Mouse (Mus musculus): ENCODE data around the gene Adamts9.

The Adamts9 gene

DNA sequence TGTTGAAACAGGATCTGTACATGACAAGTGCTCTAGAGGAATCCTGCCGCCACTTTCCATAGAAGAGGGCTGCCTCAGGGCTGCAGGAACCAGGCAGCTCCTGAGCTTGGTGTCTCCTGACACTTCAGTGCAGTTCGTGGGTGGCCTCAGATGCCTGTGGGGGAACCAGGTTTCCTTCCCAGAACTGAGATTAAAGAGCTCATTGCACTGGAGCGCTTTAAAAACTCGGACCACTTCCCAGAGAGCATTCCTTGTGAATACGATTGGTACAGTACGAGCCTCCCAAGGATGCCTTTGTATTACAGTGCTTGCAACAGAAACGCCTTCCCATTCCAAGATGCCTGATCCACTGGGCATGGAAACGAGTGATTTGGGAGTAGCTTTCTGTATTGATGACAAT, 18.8 kb downstream of the Adamts9 start:
- DNase-seq (ENCODE audit: low read depth, low spot score), result no peak

GRCm38 (mm10) chr6:92921843-92922242, 21.4 kb downstream of the Adamts9 start:
- no peak for DNase-seq (ENCODE audit: low read depth, low spot score)

DNA sequence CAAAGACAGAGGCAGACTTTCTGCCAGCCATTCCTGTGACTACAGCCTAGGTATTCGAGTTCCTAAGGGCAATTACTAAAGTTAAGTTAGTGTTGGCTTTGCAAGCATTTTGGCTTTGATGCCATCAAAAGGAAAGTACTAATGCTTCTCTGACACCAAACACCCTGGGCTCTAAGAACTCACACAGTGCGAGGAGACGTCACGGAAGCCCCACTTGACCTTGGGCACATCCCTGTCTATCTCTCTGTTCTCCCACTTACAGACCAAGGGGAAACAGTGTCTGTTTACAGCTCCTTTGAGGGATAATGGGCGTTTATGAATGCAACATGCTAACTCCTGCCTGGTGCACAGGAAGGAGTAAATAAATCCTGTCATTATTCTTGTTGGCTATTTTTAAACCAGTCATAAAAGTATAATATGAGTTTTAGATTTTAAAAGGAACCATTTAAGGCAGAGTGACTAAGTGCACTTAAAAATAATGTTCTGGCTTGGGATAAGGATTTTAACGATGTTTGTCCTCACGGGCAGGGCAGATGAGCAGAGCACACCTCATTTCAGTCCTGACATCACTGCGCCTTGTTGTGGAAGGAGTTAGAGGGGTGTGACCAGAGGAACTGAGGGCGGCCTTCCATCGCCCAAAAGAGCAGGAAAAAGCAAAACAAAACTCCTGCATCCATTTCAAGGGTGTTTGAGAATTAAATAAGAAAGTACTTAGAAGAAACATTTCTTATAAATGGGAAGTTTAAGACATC, 22.2 kb downstream of the Adamts9 start:
- no peak for DNase-seq (ENCODE audit: low read depth, low spot score)

DNA sequence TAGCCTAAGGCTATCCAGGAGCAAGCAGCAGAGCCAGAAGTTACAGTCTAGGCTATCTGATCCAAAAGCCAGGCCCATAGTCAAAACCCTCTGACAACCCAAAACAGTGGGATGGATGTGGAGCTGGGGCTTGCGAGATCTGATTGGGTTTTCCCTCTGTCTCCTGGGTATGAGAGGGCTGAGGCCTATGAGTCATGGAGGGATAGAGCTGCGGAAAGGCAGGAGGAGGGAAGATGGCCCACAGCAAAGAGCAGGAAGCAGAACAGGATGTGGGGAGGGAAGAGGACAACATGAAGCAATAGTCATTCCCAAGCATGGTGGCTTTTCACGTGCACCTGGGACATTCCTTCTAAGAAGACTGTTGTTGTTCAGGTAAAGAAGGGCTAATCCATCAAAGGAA, 32.7 kb downstream of the Adamts9 start:
- no peak for DNase-seq (ENCODE audit: low read depth, low spot score)

DNA sequence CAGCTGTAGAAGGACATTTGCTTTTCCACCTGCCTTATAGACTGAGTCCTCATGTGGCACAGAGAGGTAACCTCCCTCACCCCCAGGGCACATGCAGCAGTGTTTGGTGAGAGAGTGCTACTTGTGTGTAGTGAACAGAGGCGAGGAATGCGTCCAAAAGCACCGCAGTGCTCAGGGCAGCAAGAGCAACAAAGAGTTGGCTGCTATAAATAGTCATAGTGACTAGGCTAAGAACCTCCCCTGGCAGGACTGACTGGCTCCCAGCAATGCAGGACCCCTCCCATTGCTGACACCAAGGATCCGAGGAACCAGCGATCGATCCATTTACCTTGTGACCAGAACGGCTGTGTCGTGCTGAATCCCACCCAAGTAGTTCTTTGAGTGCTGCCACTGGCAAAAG, 33.9 kb downstream of the Adamts9 start:
- no peak for DNase-seq (ENCODE audit: low read depth, low spot score)

- DNase-seq (ENCODE audit: low read depth, low spot score), result no peak
Observed at GRCm38 (mm10) chr6:92905922-92906321, 37.4 kb downstream of the Adamts9 start.

DNA sequence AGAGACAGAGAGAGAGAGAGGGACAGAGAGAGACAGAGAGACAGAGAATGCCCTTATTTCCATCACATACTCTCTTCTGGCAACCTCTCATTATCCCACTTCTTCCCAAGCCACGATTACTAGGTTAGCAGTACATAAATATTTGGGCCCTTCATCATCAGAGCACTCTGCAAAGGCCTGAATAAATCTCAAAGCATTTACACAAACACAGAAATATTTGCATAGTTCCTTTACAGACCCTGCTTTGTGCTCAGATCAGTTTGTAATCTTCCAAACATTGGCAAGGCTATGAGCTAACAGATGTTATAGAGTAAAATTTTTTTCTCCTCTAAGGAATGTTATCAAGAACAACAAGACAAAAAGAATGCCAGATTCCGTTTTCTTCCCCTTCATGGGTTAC, 38.8 kb downstream of the Adamts9 start:
- no peak for DNase-seq (ENCODE audit: low read depth, low spot score)

DNA sequence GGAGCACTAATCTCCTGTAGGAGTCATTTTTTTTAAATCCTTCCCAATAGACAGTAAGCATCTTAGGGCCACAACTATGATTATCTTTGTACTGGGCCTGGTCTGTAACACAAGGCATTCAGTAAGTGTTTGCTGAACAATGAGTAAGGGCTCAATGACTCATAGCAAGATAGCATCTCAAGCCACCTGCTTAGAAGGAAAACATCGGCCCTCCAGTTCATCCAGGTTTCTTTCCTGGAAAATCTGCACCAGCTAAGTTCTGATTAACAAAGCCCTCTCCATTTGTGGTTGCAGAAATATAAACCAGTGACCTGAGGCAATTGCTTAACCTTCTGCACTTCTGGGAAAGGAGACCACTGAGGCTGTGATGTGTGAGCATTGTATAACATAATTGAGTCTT, 39.3 kb downstream of the Adamts9 start:
- DNase-seq (ENCODE audit: low read depth, low spot score), result no peak

- no peak for DNase-seq (ENCODE audit: low read depth, low spot score)
Observed at GRCm38 (mm10) chr6:92891535-92891934, 51.8 kb downstream of the Adamts9 start.

- DNase-seq (ENCODE audit: low read depth, low spot score), result no peak
Observed at GRCm38 (mm10) chr6:92883131-92883900, 60.0 kb downstream of the Adamts9 start.

DNA sequence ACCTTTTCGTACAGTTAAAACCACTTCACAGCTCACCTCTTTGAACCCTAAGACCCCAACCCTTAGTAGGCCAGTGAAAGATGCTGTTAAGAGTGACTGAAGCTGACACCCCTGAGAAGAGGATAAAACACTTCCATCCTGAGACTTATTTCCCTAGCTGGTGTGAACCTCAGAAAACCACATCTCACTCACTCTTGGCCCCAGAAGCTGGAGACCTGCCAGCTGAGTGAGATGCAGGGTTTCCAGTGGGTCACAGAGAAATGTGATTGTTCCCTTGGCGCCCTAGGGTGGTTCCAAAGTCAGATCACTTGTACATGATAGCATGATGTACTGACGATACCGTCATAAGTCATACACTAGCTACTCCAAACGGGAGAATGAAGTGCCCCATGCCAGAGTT, 60.8 kb downstream of the Adamts9 start:
- no peak for DNase-seq (ENCODE audit: low read depth, low spot score)

DNA sequence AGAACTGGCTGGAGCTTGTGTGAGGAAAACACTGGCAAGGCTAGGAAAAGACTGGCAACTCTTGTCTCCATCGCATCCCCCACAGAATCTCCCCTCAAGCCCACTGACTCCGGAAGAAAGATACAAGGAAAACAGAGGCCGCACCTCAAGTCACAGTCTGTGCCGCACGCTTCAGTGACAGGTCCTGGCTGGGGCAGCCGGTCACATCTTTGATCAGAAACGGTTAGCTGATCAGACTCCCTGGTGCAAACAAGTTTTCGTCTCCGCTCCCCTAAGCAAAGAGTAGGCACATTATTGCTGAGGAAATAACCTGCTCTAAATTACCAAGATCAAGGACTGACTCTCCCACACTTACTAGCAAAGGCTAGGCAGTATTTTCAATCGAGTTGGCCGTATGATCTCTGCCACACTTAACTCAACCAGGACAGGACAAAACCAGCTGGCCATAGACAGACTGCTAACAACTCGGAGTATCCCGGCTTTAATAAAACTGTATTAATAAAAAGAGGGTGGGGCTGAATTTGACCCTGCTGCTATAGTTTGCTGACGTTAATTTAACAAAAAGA, 63.5 kb downstream of the Adamts9 start:
- DNase-seq (ENCODE audit: low read depth, low spot score), result no peak

- DNase-seq (ENCODE audit: low read depth, low spot score), result no peak
Observed at GRCm38 (mm10) chr6:92878771-92879170, 64.5 kb downstream of the Adamts9 start.

DNA sequence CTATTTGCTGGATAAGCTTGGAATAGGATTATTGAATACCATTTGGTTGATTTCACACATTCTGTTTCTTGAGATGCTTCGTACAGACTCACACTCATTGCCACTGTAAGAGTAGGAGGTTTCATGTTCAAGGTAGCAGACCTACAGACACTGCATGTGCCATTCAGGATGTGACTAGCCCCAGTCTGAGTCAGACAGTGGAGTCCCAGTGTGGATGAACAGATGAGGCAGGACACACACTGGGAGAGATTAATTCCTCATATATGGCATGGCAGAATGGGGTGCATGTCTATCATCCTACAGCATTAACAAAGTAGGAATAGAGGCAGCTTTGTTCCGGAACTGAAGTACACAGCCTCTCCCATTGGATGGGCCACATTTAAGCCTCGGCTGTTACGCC, 66.1 kb downstream of the Adamts9 start:
- DNase-seq (ENCODE audit: low read depth, low spot score), result no peak

GRCm38 (mm10) chr6:92876121-92876520, 67.2 kb downstream of the Adamts9 start:
- no peak for DNase-seq (ENCODE audit: low read depth, low spot score)

DNA sequence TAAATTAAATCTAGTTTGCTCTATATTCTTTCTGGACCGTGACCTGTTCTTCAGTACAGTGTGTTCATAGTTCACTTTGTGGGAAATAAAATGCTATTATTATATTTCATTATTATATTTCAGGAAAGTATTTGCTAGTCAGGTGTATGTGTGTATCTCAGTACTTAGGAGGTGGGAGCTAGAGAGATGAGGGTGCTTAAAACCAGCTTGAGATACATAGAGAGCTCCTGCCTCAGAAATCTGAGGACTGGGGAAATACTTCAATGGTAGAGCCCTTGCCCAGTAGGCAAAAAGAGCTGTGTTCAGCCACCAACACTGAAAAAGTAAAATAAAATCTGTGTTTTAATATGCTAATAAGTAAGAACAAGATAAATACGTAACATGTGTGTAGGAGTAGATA, 68.0 kb downstream of the Adamts9 start:
- no peak for DNase-seq (ENCODE audit: low read depth, low spot score)

DNA sequence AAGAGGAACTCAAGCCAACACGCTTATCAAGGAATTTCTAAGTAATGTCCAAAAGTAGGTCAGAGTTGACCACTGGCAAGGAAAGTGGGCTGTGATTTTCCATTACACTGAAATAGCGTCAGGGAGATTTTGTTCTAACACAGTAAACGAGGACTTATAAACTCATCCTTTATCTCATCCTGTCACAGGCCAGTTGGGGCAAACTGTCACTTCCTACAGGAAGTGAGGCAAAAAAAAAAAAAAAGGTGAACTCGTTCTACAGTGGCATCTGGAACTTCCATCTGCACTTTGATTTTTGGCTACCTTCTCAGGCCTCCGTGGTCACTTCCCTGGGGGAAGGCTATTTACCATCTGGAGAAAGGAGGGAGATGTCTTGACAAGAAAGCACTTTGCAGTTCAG, 68.4 kb downstream of the Adamts9 start:
- no peak for DNase-seq (ENCODE audit: low read depth, low spot score)

GRCm38 (mm10) chr6:92872766-92873165, 70.5 kb downstream of the Adamts9 start:
- no peak for DNase-seq (ENCODE audit: low read depth, low spot score)

GRCm38 (mm10) chr6:92871813-92872212, 71.5 kb downstream of the Adamts9 start:
- DNase-seq (ENCODE audit: low read depth, low spot score), result no peak

- no peak for DNase-seq (ENCODE audit: low read depth, low spot score)
Observed at GRCm38 (mm10) chr6:92869582-92870219, 73.6 kb downstream of the Adamts9 start.

- DNase-seq (ENCODE audit: low read depth, low spot score), result no peak
Observed at GRCm38 (mm10) chr6:92869089-92869581, 74.2 kb downstream of the Adamts9 start, which contains the start of gene Gm15737. Gene Gm15737 (plus strand): TSS chr6:92869357.

DNA sequence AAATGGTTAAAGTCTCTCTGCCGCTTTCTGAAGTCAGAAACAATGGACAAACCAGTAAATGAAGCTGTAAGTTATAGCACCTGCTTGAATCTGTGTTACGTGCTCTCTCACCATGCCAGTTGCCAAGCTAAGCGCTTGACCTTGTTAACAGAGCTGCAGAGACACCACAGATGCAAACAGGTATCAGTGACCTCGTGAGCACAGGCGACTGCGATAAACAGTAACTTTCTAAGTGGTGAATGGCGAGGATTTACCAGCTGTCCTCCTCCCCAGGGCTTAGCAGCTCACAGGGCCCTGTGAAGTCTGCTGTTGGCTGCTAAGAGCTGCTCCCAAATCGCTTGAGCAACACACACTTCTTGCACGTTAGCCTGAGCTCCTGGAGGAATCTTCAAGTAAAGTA, 80.7 kb downstream of the Adamts9 start:
- DNase-seq (ENCODE audit: low read depth, low spot score), result no peak

Data from retina, adult 2 months (tissue).